Mouse (Mus musculus): ENCODE data around the gene Pus3.
"Not testable (repeated sequence)": the region's sequence is repeated elsewhere in the genome, so short reads cannot be mapped to it uniquely, and the experiment has no call there.

Pus3 gene

DNA sequence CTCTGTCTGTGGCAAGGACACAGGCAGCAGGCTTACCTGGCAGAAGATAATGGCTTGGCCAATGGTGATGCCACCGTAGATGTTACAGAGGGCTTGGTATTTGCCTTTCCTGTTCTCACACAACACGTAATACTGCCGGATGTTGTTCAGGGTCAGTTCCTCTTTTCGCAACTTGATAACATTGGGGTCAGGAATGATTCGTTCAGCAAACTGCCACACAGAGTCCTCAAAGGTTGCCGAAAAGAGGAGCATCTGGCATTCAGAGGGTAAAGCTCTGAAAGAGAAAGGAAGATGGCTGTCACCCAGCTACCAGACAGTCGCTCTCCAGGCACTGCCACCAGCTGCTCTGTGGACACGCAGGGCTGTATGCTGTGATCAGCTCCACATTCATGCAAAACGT lies 11.7 kb upstream of the Pus3 start:
- peak in 1 of 2 experiments; percentile 36 for DNase-seq

DNA sequence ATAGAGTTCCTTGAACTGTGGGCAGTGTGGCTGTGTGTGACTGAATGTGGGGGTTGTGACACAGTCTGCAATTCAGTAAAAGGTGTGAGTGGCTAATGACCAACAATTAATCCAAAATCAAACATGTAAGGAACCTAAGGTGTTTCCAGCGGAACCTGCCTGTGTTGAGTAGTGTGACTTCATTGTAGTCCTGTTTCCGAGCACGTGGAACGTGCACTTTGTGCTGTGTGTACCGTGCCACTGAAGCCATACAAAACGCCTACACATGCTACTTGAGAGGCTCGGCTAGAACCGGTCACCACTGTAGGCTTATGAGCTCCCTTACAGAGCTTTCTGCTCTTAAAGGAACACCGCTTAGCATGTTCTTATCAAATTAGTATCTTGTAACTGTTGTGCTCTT lies 9.9 kb upstream of the Pus3 start:
- no peak for DNase-seq

DNA sequence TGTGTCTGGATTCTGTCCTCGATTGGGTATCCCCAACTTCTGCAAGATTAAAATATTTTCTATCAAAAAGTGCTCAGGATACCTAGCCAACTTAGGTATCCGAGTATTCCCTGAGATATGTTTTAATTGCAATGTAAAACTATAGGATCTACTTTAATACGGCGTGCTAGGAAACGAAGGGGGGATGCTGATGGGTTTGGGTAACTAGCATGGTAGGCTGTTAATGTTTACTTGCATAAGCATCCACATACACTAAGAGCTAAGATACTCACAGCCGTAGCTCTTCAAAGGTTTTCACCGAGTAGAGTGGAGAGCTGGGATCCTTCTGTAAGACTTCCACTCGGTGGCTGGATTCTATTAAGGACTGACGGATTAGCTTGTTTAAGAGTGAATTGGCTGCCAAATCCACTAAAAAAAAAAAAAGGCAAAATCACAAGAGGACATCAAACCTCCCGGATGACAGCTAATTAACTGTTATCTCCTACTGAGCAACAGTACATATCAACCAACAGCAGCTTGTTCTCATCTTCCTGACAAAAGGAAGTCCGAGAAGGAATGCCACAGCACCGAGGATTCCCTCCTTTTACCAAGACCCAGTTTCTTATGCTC lies 1.8 kb upstream of the Pus3 start:
- no peak for DNase-seq

DNA sequence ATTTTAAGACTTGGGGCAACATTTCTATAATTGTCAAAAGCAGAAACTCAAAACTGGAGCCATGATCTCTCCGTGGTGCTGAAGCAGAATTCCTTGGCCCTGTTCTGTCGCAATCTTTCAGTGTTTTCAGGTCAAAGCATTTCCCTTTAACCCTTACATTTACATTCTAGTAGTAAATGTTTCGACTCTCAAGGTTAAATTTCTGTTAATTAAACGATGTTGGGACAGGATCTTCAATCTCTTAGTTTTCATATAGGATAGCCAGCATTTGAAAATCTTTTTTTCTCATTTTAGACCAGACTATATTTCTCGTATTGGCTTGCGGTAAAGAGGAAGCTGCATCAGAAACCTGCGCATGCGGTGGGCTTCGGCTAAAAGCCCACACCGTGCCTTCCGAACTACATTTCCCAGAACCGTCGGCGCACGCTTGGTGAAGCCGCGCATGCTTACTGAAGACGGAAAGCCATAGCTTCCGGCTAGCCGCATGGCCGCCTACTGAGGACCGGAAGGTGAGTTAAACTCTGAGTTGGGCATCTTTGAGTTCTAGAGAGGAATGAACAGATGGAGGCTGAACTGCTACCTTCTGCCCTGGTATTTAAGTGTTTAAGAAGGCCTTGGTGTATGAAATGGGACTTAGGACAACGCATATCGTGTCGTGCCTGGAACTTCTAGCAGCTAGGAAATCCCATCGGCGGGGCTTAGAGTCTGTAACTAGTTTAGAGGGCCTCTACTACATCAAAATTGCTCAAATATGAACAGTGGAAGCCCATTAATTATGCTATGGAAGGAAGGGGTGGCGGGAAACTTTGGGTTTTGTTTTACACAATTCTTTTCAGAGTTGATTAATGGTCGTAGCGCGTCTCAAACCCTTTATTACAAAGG lies 855 bp downstream of the Pus3 start:
- peak; percentile 59 to 69 for DNase-seq

DNA sequence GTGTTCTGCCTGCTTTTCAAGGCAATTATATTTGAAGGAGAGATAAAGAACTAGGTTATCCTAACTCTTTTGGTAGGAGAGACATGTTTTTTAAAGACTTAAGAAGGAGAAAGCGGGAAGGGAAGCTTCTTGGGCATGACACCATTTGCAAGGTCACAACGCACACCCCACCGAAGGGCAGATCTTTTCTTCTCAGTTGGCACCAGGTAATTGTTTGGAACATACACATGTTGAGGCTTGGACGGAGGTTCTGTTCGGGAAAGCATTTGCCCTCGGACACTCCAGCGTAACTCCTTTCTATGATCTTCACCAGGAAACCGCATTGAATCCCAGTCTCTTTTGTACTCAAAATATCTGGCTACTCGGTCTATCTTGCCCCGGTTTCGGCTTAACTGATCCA lies 2.7 kb downstream of the Pus3 start:
- no peak for DNase-seq

DNA sequence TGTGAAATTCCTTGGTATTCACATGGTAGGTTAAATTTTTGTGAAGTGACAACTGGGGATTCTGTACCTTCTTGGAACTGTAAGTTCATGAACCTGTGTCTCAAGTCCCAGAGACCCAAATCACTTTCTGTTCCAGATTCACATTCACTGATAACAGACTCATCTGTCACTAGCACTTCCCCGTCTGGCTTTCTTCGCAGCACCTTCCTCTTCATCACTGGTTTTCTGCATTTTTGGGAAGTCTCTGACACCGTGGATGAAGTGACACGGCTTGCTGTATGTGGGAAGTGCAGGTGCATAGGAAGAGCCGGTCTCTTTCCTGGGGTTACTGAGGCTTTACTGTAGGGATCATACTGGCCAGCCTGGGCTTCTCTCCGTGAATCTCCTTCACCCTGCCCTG lies 3.2 kb downstream of the Pus3 start:
- DNase-seq, result no peak

DNA sequence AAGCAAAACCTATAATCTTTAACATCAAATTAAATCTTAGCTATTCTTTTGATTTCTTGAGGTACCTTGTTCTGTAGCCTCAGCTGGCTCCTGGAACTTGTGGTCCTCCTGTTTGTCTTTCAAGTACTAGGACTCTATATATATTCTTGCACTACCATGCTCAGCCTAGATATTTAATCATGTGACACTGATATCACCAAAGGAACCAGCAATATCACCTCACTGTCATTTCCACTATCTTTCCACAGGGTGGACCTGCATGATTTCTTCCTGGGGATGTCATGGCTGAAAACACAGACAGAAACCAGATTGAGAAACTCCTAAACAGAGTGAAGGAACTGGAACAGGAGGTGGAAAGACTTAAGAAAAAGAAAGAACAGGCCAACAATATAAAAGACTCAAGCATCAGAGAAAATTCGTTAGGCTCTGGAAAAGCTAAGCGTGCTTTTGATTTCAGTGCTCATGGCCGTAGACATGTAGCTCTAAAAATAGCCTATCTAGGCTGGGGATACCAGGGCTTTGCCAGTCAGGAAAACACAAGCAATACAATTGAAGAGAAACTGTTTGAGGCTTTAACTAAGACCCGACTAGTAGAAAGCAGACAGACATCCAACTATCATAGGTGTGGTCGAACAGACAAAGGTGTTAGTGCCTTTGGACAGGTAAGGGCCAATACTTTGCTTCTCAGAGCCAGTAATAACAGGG lies 6.3 kb downstream of the Pus3 start:
- no peak for DNase-seq

DNA sequence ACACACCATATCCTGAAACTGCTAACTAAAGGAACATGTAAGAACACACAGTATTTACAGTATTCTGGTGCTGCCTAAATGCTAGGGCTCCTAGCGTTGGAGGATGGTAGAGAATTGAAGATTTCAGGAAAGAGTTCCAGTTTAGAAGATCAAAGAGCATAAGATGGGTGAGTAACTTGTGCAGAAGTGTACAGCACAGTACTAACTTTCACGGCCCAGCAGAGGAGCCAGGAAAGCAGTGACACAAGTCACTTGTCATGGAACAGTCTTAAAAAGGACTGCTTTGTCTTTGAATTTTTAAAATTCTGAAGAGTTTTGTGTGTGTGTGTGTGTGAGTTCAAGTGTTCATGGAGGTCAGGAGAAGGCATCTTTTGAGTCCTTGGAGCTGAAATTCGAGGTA lies 9.6 kb downstream of the Pus3 start:
- no peak for DNase-seq

DNA sequence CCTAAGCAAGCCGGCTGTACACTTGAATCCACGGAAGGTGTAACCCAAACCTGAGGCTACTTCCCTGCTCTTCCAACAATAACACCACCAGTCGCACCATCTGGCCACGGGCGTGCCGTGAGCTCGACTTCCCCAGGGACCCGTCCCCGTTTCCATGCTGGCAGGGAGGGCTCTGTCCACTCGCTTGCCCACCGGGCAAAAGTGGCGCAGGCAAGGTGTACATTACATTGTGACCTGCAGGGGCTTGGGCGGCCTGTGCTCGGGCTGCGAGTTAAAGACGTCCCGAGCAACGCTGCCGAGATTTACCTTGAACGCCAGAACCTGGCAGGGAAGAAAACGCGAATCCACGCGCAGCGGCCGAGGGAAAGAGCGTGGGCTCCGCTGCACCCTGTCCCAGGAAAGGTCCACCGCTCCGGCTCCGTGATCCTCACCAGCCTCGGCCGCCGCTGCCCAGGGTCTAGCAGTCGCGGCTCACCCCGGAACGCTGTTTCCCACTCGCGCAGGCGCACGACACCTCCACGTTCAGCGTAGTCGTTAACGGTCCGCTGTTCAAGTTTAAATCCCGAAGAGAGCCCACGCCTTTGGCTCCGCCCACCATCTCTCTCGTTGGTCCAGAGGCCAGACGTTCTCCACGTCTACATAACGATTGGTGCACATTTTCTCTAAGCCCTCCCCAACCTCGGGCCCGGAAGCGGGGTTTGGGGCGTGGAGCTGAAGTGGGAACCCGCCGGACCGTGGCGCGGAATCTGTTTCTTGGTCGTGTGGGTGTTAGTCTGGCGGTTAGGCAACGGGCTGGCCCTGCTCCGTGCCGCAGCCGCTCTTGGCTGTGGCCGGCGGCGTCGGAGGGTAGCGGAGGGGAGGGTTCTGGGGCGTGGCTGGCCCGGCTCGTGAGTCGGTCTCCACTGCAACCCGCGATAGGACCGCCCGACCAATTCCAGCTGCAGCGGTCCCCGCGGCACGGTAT lies 11.5 kb downstream of the Pus3 start, which contains the start of the genes Pate2 and Hyls1:
TSS of gene Pate2 (plus strand) at position 714 of the 964 bp plus-strand sequence.
TSS of gene Hyls1 (minus strand) at position 828 of the 964 bp plus-strand sequence.
- peak; percentile 89 to 92 for DNase-seq

DNA sequence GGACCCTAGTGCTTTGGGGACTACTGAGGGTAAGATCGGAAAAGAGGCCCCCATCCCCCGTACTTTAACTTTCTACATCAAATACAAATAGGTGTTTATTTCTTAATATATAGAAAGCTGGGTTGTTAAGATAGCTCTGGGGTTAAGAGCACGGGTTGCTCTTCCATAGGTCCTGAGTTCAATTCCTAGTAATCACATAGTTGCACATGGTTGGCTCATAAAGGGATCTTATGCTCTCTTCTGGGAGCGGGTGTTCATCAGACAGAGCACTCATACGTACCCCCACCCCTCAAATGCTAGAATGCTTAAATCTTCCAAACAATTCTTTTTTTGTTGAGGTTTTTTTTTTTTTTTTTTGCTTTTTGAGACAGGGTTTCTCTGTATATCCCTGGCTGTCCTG lies 12.3 kb downstream of the Pus3 start:
- no peak for DNase-seq

DNA sequence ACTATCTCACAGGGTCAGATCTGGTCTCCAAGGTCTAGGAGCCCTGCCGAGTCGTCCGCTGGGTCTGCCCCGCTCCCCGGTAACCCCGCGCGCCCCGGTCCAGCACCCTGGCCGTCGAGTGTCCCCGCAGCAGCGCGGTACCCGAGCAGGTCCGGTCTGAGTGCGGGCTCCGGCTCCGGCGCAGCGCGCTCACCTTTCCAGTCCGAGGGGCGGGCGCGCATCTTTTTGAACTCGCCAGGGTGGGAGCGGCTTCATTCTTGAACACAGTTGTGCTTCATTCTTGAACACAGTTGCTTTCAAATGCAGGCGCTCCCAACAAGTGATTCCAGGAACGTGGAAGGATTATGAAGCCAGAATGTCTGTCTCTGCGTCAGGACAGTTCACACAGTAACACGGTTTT lies 16.0 kb downstream of the Pus3 start:
- no peak for DNase-seq

DNA sequence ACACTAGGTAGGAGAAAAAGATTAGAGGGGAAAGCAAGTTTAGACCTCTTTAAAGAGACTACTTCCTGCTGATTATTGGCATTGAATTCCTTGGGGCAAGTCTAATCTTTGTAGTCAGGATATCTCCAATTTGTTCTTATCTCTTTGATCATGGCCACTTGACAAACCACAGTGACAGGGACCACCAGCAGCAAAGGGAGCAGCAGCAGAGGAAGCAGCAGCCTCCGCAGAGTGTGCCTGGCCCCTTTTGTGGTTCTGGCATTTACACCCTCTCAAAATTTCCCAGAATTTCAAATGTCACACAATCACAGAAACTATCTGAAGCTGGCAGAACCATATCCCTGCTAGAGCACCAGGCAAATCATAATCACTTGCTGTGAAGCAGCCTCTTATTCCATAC lies 29.3 kb downstream of the Pus3 start:
- DNase-seq, result no peak

DNA sequence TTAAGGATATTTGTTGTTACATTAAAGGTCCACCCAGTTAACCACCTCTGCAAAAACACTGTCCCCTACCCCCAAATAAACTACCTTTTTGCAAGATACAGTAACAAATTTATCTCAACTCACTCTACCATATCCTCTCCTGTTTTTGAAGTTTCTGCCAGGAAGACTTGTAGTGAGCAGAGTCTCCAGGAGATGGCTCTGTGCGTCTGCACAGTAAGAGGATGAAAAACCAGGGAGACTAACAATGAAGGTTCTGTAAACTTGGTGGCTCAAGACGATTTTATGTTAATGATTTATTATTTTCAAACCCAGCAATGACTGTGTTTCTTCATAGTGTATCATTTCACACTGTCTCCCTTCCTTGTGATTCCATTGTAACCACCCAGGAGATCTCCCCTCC lies 34.5 kb downstream of the Pus3 start:
- DNase-seq, result peak in 1 of 2 experiments; percentile 9

DNA sequence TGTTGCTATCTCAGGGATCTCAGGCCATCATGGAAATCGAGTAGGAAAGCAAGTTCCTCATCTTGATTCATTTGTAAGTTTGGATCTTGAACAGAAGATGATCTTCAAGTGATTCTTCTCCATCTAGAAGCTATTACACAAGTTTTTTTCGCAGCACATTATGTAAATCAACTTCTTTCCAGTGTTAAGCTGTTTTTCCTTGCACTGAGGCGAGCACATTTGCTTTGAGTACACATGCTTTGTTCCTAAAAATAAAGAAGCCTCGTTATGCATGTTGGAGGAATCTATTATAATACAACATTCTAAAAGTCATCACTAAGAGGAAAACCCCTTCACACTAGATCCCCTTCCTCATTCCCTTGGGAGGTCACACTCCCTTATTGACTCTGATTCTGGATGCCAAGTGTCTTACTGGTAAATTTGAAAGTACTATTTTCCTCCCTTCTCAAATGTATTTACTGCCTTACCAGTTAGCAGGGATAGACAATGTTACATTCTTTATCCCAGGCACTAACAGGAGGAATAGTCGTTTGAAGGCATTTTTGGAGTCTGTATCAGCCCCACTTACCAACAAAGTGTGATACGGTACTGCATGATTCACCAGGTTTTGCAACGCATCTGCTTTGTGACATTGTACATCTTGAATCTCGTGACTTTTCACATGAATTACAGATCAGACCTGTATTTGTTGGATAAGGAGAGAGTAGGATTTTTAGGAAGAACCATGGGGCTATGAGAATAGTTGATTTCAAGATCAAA lies 49.4 kb downstream of the Pus3 start:
- no peak for DNase-seq

DNA sequence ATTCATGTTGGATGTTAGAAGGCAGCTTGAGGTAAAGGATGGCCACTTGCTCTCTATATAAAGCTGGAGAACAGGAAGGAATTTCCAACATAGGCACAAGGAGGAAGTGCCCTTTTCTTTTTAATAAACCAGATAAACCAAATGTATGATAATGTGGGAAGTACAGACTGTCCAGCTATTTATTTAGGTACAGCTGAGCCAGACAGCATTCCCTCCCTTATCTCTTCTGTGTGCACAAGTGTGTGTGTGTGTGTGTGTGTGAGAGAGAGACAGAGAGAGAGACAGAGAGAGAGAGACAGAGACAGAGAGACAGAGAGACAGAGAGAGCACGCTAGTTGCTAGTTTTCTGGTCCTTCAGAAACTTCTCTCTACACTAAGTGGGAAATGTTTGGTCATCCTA lies 53.4 kb downstream of the Pus3 start, which contains the start of gene Pate4:
TSS of gene Pate4 (minus strand) at position 101 of the 400 bp plus-strand sequence.
- DNase-seq, result no peak

DNA sequence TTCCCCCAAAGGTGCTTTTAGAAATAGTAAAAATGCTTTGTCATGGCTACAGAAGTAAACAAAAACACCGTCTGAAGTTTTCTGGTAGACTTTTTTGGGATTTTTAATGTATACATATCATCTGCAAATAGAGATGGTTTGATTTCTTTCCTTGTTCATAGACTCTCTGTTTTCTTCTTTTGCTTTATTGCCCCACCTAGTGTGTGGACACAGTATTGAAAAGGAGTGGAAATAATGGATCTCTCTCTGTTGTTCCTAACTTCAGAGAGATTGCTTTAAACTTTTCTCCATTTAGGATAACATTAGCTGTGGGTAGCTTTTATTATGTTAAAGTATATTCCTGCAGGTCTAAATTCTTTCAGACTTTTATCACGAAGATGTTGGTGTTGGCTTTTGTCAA lies 55.6 kb downstream of the Pus3 start:
- DNase-seq, result no peak

DNA sequence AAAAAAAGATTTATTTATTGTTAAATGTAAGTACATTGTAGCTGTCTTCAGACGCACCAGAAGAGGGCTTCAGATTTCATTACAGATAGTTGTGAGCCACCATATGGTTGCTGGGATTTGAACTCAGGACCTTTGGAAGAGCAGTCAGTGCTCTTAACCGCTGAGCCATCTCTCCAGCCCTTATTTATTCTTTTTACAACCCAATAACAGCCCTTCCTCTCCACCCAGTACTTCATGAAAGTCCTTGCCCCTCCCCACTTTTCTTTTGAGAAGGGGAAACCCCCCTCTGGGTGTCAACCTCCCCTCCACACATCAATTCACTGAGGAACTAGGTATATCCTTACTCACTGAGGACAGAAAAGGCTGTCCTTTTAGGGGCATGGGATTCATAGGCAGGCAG lies 58.4 kb downstream of the Pus3 start:
- DNase-seq, result not testable (repeated sequence)

Data from spleen, adult 18-20 months (tissue).